Mouse (Mus musculus) cerebellum, adult 11-12 months (tissue): ENCODE data around the gene Nos1.

Experiments
- DNase-seq: peaks from one replicate; pipeline ENCODE4 v3.0.0; 2022

The Nos1 gene

DNA sequence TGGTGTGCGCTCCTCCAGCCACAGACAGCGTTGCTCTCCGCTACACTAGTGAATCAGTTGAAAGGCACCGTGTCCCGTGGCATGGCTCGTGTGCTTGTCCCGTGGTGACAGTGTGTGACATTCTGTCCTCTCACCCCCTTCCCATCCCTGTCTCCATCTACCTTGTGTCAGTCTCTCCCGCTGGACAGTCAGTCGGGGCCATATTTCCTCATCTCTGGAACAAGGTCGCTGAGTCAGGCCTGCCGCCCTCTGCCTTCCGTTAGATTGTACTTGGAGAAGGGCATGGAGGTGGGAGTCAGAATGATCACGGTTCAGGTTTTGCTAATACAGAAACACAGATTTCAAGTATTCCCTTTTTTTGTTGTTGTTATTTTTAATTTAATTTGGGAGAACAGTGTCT is 227.5 kb downstream of the Nos1 start:
- DNase-seq, result no peak
